Mouse (Mus musculus) megakaryocyte, embryonic 14.5 days (primary cell): ENCODE data around the gene Insl3. TPM values are rescaled to one million over a fixed set of nuclear protein-coding genes. Genes with fewer than 3 reads are reported as not detected.
A peak's percentile ranks its signal among the peaks of the same experiment; 100 is the strongest.
"Not testable (repeated sequence)": the region's sequence is repeated elsewhere in the genome, so short reads cannot be mapped to it uniquely, and the experiment has no call there.

Experiments
- H3K27me3 ChIP-seq: replicated peaks from 2 replicates; pipeline ENCODE3; 2012; ENCODE audit warnings: inconsistent platforms
- H3K36me3 ChIP-seq: replicated peaks from 2 replicates; pipeline ENCODE3; 2012; ENCODE audit warnings: low read length, inconsistent platforms, mixed read lengths
- H3K4me1 ChIP-seq: 2 replicates; pipeline ENCODE4 v1.6.1; 2012; ENCODE audit warnings: inconsistent platforms
- H3K4me3 ChIP-seq: replicated peaks from 2 replicates; pipeline ENCODE3; 2012; ENCODE audit warnings: moderate library complexity, mild to moderate bottlenecking, inconsistent platforms
- H3K9me3 ChIP-seq: 2 replicates; pipeline ENCODE4 v1.6.1; 2012; ENCODE audit warnings: inconsistent platforms
- FLI1 ChIP-seq: IDR thresholded peaks from 2 replicates; pipeline ENCODE4 v1.6.1; 2012; ENCODE audit warnings: low read length, inconsistent platforms, mixed read lengths
- GATA1 ChIP-seq: IDR thresholded peaks from 3 replicates; pipeline ENCODE4 v1.6.1; 2012; ENCODE audit warnings: mixed read lengths, low read length, inconsistent platforms, borderline replicate concordance
- polyA plus RNA-seq: library from polyadenylated mRNA; stranded (reverse); fragments of >175 nt; gene quantifications from 2 replicates; pipeline ENCODE4 v1.2.3, GENCODE M21; 2012; ENCODE audit warnings: low replicate concordance; ENCODE audit not compliant: insufficient read depth

The Insl3 gene
- polyA plus RNA-seq, 1 experiment: 241 TPM

GRCm38 (mm10) chr8:71686143-71686734, 2.8 kb upstream of the Insl3 start:
- Histone ChIP-seq H3K4me1 (peaks cover 30% of the 10 kb centered on the region), H3K27me3 (no peaks in the 10 kb centered on the region), H3K9me3 (no peaks in the 10 kb centered on the region), H3K36me3 (peaks cover 97% of the 10 kb centered on the region), H3K4me3 (no peak overlapping the region)
- TF ChIP-seq FLI1 (no peak), GATA1 (no peak)

- Histone ChIP-seq H3K36me3 (peaks cover 83% of the 10 kb centered on the region), H3K27me3 (peaks cover 6% of the 10 kb centered on the region), H3K9me3 (no peaks in the 10 kb centered on the region), H3K4me3 (no peak overlapping the region), H3K4me1 (peaks cover 40% of the 10 kb centered on the region)
- TF ChIP-seq GATA1: no peak
- no peak for TF ChIP-seq FLI1
Measured at GRCm38 (mm10) chr8:71687616-71688015, 1.4 kb upstream of the Insl3 start.

GRCm38 (mm10) chr8:71692509-71692908, 3.5 kb downstream of the Insl3 start:
- TF ChIP-seq FLI1 (no peak), GATA1 (no peak)
- H3K36me3 ChIP-seq: peaks cover 35% of the 10 kb centered on the region
- H3K4me1 ChIP-seq: peaks cover 54% of the 10 kb centered on the region
- H3K27me3 ChIP-seq: peaks cover 33% of the 10 kb centered on the region
- H3K9me3 ChIP-seq: 0 out of 2 replicates have a peak, but pooled peaks cover 3% of the 10 kb centered on the region
- peak overlapping the region; percentile 87 for H3K4me3 ChIP-seq

GRCm38 (mm10) chr8:71693166-71694041, 4.4 kb downstream of the Insl3 start:
- Histone ChIP-seq H3K27me3 (peaks cover 33% of the 10 kb centered on the region), H3K4me1 (peaks cover 53% of the 10 kb centered on the region), H3K9me3 (0 out of 2 replicates have a peak, but pooled peaks cover 3% of the 10 kb centered on the region), H3K4me3 (peak overlapping the region; percentile 87), H3K36me3 (peaks cover 26% of the 10 kb centered on the region)
- TF ChIP-seq GATA1 (no peak), FLI1 (no peak)

GRCm38 (mm10) chr8:71695456-71695855, 6.4 kb downstream of the Insl3 start:
- peaks cover 42% of the 10 kb centered on the region for H3K27me3 ChIP-seq
- H3K36me3 ChIP-seq, H3K4me3 ChIP-seq, H3K9me3 ChIP-seq: not testable (repeated sequence)
- peaks cover 50% of the 10 kb centered on the region for H3K4me1 ChIP-seq

GRCm38 (mm10) chr8:71700493-71701269, 11.7 kb downstream of the Insl3 start:
- Histone ChIP-seq H3K36me3 (no peaks in the 10 kb centered on the region), H3K4me1 (peaks cover 42% of the 10 kb centered on the region), H3K4me3 (peak overlapping the region; percentile 88), H3K9me3 (no peaks in the 10 kb centered on the region), H3K27me3 (peaks cover 38% of the 10 kb centered on the region)
- no peak for TF ChIP-seq GATA1
- TF ChIP-seq FLI1: no peak

- H3K36me3 ChIP-seq: no peaks in the 10 kb centered on the region
- TF ChIP-seq FLI1: no peak
- no peak for TF ChIP-seq GATA1
- H3K27me3 ChIP-seq: peaks cover 38% of the 10 kb centered on the region
- H3K4me3 ChIP-seq: peak within 1 kb of the TSS; percentile 88
- H3K4me1 ChIP-seq: peaks cover 42% of the 10 kb centered on the region
- H3K9me3 ChIP-seq: no peaks in the 10 kb centered on the region
Measured at GRCm38 (mm10) chr8:71701414-71702086, 12.5 kb downstream of the Insl3 start, which contains the start of gene B3gnt3. TSS of gene B3gnt3 (minus strand) at chr8:71701789.

GRCm38 (mm10) chr8:71702087-71702432, 13.0 kb downstream of the Insl3 start:
- no peaks in the 10 kb centered on the region for H3K36me3 ChIP-seq
- TF ChIP-seq GATA1 (no peak), FLI1 (no peak)
- H3K27me3 ChIP-seq: peaks cover 37% of the 10 kb centered on the region
- H3K9me3 ChIP-seq: no peaks in the 10 kb centered on the region
- H3K4me3 ChIP-seq: peak overlapping the region; percentile 88
- H3K4me1 ChIP-seq: peaks cover 42% of the 10 kb centered on the region

- Histone ChIP-seq H3K4me3 (no peak overlapping the region), H3K36me3 (no peaks in the 10 kb centered on the region), H3K27me3 (peaks cover 37% of the 10 kb centered on the region), H3K9me3 (no peaks in the 10 kb centered on the region), H3K4me1 (peaks cover 43% of the 10 kb centered on the region)
- TF ChIP-seq FLI1: no peak
- no peak for TF ChIP-seq GATA1
Measured at GRCm38 (mm10) chr8:71702923-71703322, 13.9 kb downstream of the Insl3 start.

GRCm38 (mm10) chr8:71703400-71703799, 14.4 kb downstream of the Insl3 start:
- not testable (repeated sequence) for H3K36me3 ChIP-seq, H3K9me3 ChIP-seq, H3K4me3 ChIP-seq
- H3K4me1 ChIP-seq: peaks cover 40% of the 10 kb centered on the region
- peaks cover 37% of the 10 kb centered on the region for H3K27me3 ChIP-seq
